Mouse (Mus musculus) urinary bladder, adult 2 months (tissue): ENCODE measurements around the gene Cnga2. TPM values are rescaled to one million over a fixed set of nuclear protein-coding genes. Genes with fewer than 3 reads are reported as not detected.
"Not testable (repeated sequence)": the region's sequence is repeated elsewhere in the genome, so short reads cannot be mapped to it uniquely, and the experiment has no call there.

ENCODE experiments used
- DNase-seq: peaks from one replicate; pipeline ENCODE4 v3.0.0; 2022; ENCODE audit warnings: low spot score
- polyA plus RNA-seq: library from polyadenylated mRNA; depleted of rRNA; stranded (reverse); fragments of >200 nt; gene quantifications from 2 replicates; pipeline ENCODE4 v1.2.3, GENCODE M21; 2012; rRNA removed

The Cnga2 gene
- 0.15 and 0.16 TPM in 2 replicates for polyA plus RNA-seq

DNA sequence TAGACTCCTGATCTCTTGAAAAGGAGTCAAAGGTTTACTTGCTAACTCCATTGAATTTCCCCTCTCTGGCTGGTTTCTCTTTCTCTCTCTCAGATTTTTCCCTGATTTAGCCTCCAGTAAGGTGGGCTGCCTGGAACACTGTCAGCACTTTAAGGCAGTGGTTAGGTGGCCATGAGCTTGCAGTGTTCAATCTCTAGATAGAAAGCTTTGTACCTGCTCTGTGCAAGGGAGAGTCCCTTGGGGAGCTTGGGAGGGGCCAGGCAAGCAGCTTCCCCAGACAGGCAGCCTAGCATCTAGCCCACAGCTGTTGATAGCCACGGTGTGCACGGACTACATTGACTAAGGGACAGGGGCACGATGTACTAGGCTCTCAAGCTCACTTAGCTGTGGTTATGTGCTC, at the start of gene Cnga2:
TSS of gene Cnga2 (plus strand) at position 301 of the 400 bp plus-strand sequence.
- DNase-seq, result no peak

DNA sequence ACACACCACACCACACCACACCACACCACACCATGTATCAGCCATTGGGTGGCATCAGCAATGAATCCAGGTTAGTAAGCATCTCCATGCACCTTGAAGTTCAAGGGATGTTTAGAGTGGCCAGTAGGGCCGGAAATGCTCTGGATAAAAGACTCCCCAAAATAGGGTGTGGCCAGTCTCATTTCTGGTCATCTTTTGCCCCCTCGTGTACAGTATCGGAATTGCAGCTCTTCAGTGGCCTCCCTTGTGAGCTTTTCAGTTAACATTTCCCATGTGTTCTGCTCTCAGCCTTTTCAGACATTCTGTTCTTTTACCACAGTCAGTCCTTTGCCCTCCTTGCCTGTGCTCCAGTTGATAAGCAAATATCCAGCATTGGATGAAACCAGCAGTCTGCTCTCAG, 45.0 kb upstream of the Cnga2 start:
- no peak for DNase-seq

DNA sequence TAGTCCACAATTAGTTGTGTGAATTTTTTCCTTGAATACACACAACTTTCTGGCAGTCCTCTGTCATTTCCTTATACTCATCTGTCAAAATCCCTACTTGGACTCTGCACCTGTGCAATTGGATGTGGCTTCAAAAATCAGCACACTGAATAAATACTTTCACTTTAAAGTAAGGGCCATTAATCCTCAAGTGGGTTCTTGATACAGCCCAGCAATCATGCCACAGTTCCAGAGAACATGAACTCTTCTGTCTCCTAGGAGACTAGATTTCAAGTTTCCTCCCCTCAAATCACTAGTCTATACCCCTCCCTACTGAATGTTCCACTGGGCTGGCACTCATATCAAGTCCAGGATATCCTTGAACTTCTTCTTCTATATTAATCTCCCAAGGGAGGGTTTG, 33.3 kb upstream of the Cnga2 start:
- DNase-seq, result no peak

DNA sequence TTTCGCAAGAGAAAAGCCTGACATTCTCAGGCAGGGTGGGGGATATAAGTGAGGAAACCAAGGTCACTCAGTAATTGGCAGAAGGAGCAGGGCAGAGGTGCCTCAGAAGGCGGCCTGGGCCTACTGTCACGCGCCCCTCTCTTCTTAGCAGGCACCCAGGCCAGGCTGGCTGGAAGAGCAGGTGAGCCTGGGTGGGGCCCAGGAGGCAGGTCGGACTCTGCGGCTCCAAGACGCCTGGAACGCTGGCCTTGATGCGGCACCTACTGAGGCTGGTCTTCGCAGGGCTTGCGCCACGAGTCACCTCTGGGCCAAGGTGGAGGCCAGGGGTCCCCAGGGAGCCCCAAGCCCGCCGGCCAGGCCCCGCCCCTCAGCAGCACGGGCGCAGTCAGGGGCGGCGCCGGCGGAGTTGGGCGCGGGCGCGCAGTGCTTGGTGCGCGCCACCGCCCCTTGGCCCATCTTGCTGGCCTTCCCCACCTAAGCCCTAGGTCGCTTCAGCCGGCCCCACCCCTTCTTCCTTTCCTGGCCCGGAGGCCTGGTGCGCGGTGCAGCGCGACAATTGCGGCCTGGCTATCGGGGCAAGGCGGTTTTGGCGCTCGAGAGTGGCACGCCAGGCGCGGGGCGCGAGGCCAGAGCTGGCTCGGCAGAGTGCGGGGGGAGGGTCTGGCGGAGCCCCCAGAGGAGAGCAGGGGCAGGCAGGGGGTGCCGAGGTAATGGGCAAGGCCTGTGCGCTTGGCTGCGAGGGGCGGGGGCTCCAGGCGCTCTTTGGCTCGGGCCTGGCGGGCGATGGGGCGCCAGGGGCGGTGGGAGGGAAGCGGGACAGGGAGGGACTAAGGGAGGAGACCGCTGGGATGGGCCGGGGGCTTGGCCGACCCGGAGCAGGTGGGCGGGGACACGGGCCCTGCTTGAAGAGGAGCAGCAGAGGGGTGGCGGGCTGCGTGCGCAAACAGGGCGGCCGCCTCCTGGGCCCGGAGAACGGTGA, 29.3 kb upstream of the Cnga2 start, which contains the start of gene Prrg3:
TSS of gene Prrg3 (plus strand) at position 552 of the 979 bp plus-strand sequence.
- DNase-seq, result no peak

DNA sequence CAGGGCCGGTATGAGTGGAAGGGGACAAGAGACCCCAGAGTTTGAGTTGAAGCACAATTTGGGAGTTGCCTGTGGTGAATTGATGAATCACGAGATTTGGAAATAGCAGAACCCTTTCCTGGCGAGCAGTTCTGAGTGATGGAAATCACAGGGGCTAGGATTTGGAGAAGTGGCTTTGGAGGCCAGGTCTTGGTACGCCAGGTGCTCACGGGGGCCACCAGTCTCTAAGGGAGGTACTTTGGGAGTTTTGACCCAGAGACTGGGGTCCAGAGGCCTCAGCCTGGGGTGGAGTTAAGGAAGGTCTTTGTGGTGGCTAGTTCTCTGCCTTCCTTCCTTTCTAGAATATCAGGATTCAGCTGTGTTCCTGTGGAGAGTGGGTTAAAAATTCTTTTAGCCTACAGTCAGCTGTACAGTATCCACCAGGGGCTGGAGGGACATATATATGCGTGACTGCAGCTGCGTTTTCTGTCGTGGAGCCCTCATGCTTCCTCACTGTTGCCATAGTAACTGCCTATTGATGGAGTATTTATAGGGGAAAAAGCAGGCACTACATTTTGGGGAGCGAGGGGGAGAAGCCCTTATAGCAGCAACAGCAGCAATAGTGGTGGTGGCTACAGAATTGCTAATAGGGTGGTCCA, 28.3 kb upstream of the Cnga2 start:
- DNase-seq, result no peak

DNA sequence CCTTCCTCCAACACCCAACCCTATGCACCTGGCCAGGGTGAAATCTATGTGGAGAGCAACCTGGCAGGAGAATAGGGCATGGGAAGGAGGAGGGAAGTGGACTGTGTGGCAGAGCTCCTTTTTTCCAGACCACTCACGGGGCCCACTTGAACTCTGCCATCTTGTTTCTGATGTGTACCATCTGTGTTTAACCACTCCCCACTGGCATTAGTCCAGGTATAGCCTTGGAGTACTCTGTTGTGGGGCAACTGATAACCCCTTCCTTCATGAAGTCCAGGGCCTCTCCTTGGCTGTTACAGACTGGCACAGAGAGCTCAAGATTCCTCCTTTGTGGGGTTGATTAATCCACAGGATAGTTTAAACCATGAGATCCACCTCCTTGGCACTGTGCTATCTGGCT, 23.4 kb upstream of the Cnga2 start:
- DNase-seq, result no peak

DNA sequence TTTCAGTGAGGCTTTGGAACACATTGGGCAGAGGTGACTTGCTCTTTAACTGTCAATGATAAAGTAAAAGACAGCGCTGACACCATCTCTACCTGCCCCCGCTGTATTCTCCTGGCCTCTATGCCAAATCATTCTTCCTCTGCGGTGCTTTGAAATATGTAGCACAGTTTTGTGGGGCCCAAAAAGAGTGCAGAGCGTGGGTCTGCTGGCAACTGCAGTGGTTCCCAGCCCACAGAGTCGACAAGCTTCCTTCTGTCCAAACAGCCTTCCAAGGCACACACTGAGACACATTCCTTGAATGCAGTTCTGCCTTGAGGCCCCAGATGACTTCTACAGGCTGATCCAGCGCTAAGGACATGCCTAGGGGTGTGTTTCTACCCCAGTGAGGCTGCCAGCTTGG, 22.8 kb upstream of the Cnga2 start:
- DNase-seq, result no peak

DNA sequence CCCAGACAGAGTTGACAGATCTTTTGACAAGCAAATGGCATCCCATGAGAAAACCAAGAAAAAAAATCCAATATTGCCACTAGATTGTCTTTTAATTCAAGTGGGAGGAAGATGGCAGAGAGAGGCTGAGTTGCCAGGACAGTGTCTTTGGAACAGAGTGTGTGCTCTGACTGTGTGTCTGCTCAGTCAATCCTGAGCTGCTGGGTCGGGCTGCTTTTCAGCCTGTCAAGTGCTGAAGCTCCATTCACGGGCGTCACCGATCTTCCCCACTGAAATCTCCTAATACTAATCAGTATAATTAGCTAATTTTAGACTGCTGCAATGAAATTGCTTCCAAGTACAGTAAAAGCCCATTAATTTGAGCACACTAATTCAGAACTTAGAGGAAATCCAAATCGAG, 20.3 kb upstream of the Cnga2 start:
- no peak for DNase-seq

DNA sequence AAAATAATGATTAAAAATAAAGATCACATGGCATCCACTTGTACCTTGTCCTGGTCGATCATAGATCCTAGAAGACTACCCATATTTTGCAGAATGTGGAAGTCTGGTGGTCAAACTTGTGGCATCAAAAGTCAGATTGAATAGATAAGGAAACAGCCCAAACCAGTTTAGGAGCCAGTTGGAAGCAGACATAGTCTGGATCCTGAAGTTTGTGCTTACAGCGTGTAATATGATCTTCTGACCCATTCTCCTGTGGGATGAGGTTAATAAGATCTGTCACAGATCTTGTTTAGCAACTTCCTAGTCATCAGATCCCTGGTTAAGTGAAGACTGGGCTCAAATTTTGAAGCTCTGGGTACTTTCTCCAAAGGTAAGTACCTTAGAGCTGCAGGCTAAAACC, 19.0 kb upstream of the Cnga2 start, which contains the start of gene Fate1:
TSS of gene Fate1 (plus strand) at position 301 of the 400 bp plus-strand sequence.
- DNase-seq, result no peak

DNA sequence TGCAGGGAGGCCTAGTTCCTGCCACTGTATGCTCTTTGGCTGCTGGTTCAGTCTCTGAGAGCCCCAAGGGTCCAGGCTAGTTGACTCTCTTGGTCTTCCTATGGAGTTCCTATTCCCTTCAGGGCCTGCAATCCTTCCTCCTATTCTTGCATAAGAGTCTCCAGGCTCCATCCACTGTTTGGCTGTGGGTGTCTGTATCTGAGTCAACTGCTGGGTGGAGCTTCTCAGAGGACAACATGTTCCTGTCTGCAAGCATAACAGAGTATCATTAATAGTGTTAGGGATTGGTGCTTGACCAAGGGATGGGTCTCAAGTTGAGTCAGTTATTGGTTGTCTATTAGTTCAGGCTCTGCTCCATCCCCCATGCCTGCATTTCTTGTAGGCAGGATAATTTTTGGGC, 14.0 kb upstream of the Cnga2 start:
- DNase-seq, result not testable (repeated sequence)

DNA sequence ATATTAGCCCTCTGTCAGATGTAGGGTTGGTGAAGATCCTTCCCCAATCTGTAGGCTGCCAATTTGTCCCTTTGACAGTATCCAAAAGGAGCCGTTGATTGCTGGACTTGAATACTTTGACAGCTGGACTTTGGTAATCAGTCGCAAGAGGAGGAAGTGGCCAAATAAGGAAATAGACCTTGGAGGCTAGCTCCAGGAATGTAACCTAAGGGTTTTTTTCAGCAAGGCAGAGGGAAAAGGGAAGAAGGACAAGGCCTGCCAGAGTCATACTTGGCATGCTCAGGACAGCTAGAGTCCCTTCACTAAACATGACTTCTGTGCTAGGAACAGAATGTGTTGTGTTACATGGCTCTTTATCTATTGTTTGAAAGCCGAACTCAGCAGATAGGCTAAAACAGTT, 11.2 kb upstream of the Cnga2 start:
- no peak for DNase-seq

DNA sequence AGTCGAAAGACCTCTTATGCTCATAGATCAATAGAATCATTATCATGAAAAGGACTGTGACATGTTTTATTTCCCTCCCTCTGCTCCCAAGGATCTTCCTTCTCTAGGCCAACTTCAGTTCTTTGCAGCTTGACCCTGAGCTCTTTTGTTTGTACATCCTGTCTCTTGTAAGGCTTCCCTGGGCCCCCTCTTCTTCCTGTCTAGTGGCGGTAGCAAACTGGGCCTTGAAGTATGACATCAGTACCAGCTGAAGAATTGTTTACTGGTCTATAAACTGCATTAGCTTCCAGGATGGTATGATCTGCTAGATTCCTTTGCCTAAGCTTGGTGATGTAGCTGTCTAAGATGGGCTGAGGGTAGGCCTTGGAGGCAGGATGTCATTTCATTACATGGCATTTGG, 10.3 kb upstream of the Cnga2 start:
- no peak for DNase-seq

DNA sequence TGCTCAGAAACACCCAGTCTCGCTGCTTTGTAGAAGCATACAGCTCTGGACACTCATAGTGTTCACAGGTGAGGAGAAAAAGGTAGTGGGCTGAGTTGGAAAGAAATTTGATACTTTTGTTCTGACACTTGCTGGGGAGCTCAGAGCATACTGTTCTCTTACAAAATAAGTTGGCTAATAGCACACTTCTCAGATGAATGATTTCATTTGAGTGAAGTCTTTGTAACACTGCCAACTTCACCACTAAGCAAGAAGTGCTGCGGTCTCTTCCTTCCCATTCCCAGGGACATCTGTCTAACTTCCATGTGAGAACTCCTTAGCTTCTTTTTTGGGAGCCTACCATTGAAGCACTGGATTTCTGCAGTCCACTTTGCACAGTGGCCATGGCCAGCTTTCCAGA, 8.4 kb upstream of the Cnga2 start:
- DNase-seq, result no peak

DNA sequence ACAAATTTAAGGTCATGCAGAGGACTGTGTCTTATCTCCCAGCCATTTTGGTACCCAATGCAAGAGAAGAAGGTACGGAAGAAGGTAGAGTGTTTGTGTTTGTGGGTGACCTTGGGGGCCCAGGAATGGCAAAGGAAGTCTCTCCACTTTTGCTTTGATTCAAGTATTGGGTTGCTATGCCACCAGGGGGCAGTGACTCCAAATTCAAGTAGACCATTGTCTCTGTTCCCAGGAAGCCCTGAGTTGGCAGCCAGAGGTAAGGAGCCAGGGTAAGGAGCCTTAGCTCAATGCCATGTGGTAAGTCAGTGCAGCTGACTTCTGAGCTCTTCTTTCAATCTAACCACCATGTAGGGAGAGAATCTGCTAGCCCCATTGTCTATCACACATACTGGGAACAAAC, 7.9 kb upstream of the Cnga2 start:
- DNase-seq, result no peak

DNA sequence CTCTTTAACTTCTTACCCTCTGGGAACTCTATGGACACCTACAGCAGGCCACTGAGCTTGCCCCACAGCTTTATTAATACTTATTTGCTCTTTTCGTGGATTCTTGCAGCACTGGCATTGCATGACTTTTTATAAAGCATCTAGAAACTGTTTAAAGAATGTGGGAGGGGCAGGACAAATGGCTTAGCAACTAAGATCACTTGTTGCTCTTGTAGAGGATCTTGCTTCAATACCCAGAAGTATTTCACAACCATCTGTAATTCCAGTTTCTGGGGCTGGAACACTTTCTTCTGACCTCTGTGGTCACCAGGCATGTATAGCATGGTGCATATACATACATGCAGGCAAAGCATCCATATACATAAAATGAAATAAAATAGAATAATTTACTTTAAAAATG, 4.3 kb downstream of the Cnga2 start:
- no peak for DNase-seq

DNA sequence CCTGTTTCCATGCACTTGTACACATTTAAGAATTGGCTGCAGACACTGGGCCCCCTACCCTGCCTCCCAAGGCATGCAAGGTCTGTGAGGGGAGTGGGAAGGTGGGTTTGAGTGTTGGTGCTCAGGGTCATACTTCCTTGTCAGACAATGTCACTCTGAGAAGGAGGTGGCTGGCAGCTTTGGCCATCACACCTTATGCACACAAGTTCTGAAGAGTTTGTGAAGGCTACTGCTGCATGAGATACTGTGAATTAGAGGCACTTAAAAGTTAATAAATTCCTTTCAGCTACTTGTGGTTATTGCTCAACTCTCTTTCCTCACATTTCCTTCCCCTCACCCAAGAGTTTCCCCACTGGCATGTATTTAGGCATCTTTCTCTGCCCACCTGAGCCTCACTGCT, 18.3 kb downstream of the Cnga2 start:
- DNase-seq, result no peak

DNA sequence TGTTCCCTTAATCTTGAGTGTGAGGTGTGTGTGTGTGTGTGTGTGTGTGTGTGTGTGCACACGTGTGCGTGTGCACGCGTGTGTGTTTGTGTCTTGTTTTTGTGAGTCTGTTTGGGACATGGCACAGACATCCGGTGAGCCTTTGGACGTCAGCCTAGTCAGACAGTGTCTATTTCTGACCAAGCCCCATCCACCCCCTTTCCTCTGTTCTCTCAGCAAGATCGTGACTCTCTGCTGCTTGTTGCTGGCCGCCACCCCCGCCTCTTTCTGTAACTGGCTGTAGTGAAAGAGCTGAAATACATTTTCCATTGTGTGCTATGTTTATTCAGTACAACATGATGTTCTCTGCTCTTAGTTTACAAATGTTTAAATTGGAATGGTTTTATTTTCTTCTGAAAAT, 20.6 kb downstream of the Cnga2 start:
- no peak for DNase-seq

DNA sequence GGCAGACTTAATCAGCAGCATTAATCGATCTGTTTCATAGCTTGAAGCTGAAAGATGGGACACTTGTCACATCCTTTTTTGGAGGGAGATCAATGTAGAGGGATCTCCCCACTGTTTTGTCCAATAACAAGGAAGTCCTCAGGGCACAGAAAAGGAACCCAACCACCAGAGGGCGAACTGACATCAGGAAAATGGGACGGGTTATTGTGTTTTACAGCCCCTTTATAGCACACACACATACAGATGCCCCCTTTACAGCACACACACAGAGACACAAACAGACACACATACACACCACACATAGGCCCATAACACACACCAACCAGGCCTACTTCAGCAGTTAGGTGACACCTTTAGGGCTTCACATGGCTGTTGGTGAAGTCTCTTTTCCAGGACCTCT, 21.2 kb downstream of the Cnga2 start:
- no peak for DNase-seq

DNA sequence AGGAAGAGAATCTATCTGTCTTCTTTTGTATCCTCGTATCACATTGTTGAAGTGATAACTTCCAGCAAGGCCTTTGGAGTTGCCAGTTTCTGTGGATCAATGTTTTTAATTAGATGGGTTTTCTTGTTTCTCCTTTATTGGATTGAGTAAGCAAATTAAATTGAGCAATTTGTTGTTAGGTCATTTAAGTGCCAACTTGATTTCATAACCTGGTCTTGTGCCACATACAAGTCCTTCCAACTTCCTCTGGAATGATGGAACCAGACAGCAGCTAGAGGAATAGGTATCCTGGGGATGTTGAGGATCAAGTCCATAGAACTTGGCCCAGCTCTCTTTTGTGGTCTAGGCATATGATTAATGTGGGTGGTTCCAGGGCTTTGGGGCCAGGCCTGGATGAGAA, 30.6 kb downstream of the Cnga2 start:
- DNase-seq, result no peak

DNA sequence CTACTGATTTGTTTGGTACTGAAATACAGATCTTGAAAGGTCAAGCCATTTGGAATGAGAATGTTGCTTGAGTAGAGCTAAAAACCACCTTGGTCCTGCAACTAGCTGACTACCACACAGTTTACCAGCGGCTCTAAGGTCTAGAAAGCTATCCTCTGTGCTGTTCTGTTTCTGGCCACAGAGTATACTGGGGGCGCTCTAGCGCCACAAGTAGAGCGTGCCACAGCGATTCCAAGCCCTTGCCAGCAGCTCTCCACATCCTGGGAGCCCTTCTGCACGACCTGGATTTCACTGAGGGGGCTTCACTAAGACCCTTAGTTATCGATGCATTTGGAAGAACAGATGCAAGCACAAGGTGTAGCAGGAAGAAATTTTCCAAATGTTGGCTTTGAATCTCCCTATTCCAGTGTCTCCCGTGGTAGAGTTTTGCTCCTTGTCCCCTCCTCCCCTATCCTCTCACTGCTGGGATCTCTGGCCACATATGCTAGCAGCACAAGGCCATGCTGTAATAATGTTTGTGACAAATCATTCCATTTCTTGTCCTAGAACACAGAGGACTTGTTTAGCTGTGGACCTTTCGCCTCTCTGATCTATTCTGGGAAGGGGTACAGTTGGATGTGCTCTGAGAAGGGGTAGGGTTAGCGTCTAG, 31.2 kb downstream of the Cnga2 start:
- DNase-seq, result no peak

DNA sequence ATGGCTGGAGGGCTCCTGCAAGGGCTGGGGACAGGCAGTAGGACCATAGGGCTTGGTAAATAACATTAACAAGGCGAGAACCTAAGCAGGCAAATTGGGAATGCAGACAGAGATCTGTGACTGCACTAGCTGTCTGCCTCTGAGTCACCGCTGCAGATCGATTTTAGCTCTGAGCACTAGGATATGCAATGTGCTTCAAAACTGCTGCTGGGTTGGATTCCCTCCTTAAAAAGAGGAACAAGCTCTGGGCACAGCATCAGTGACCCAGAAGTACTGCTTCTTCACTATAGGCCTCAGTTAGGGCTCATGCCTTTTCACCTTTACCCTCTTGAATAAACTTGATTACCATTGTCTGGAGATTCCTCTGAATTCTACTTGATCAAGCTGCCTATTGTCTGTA, 31.9 kb downstream of the Cnga2 start:
- no peak for DNase-seq

DNA sequence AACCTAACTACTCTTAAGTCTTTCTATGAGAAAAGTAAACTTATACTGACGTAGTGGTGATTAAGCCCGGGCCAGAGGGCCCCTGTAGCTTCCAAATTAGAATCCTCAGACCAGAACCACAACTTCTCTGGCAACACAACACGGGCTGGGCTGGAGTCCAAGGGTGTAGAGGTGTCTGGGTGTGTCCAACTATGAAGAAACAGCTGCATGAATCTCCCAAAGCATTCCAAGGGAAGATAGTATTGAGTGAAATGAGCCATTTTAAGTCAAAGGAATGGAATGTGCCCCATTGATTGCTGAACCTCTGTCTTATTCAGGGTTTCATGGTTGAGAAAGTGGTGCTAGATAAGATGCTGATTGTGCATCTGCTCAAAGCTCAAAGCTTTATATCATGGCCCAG, 52.4 kb downstream of the Cnga2 start:
- no peak for DNase-seq

DNA sequence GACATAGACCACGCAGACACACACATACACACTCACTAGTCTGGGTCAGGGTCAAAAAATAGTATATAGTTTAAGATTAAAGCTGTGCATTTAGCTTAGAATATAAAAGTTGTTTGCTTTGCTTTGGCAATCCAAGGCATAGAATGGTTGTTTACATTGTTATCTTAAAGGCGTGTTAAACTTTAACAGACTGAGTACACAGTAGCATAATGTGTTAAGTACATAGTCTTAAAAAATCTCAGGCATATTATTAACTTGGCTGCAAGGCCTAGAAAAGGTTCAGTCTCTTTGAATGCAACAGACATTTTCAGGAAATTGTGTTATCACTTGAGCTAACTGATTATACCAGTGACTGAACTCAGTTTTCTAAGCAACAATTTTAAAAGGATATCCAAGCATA, 56.3 kb downstream of the Cnga2 start:
- no peak for DNase-seq
